Mouse (Mus musculus): ENCODE results near the gene Anp32e.

- TF ChIP-seq CTCF (IDR thresholded peaks at IDR 0.05; ENCODE audit: low read depth) (no peak), EP300 (optimal IDR thresholded peaks at IDR 0.05) (no peak)
Measured at GRCm38 (mm10) chr3:95914706-95915105, 14.3 kb upstream of the Anp32e start.

Data from stomach, postnatal 0 days (tissue).